Mouse (Mus musculus): Measurements from ENCODE around the gene Sh3kbp1.

The Sh3kbp1 gene

GRCm38 (mm10) chrX:159708076-159708830 is 81.2 kb downstream of the Sh3kbp1 start:
- no peak for TF ChIP-seq GATA4 (IDR thresholded peaks at IDR 0.05; ENCODE audit: insufficient replicate concordance, low read length)

DNA sequence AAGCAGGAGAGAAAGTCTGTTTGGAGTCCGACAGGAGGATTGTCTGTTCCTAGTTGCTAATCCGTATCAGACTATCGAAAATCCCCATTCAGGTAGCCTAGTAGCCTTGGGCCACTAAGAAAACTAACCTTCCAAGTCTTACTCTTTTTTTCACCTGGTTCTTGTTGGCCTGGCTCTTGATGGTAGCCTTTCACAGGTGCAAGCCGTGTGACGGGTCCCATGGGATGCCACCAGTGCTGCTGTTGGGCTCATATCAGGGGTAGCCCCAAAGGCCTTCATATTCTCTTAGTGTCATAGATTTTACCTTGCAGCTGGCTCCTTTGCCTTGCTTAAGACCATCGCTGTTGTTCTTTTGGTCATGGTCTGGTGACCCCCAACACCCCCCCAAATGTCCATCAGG is 82.2 kb downstream of the Sh3kbp1 start:
- TF ChIP-seq GATA4 (IDR thresholded peaks at IDR 0.05; ENCODE audit: insufficient replicate concordance, low read length), result no peak

GRCm38 (mm10) chrX:159711070-159712029 is 84.3 kb downstream of the Sh3kbp1 start:
- no peak for TF ChIP-seq GATA4 (IDR thresholded peaks at IDR 0.05; ENCODE audit: insufficient replicate concordance, low read length)

DNA sequence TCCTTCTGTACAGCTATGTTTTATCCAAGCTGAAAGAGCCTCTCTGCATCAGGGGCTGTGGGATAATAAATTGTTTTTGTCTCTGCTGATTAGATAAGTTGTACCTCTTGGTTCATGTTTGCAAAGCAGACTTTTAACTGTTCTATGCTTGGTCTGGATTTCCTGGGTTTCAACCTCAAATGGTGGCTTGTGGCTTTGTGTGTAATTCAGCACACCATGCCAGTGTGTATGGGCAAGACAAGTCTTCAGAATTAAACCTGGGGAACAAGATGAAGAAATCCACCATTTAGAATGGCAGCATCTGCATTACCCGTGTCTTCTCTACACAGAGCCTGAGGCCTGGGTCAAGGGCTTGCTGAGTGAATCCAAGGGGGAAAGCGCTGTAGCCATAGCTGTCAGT is 86.1 kb downstream of the Sh3kbp1 start:
- TF ChIP-seq GATA4 (IDR thresholded peaks at IDR 0.05; ENCODE audit: insufficient replicate concordance, low read length), result no peak

GRCm38 (mm10) chrX:159721390-159721789 is 94.3 kb downstream of the Sh3kbp1 start:
- no peak for TF ChIP-seq GATA4 (IDR thresholded peaks at IDR 0.05; ENCODE audit: insufficient replicate concordance, low read length)

DNA sequence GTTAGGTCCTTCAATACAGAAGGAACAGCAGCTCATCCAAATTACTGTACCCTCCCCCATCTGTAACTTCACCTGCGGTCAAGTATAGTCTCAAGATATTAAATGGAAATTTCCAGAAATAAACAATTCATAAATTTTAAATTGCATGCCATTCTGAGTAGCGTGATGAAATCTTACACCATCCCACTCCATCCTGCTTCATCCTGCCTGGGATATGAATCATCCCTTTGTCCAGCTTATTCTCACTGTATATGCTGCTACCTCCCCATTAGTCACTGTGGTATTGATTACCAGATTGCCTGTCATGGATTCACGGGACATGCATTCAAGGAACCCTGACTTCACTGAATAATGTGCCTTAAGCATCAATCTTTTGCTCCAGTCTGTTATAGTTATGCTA is 104.3 kb downstream of the Sh3kbp1 start:
- TF ChIP-seq GATA4 (IDR thresholded peaks at IDR 0.05; ENCODE audit: insufficient replicate concordance, low read length), result no peak

DNA sequence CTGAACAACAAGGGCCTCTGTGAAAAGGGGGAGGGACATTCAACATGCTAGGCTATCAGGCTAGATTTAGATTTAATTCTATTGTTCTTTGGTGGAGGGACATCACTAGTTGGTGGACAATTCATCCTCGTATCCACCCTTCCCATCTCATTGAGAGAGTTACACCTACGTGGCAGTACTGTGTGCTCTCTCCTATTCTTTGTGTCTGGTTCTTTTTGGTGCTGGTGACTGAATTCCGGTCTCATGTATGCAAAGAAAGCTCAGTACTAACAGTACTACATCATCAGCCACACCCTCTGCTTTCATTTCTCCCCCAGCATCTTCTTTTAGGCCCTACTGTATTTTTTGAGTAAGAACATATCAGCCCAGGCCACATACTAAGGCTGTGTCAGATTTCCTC is 105.8 kb downstream of the Sh3kbp1 start:
- no peak for TF ChIP-seq GATA4 (IDR thresholded peaks at IDR 0.05; ENCODE audit: insufficient replicate concordance, low read length)

- no peak for TF ChIP-seq GATA4 (IDR thresholded peaks at IDR 0.05; ENCODE audit: insufficient replicate concordance, low read length)
Measured at GRCm38 (mm10) chrX:159733948-159734347, 106.9 kb downstream of the Sh3kbp1 start.

GRCm38 (mm10) chrX:159735513-159736099 is 108.5 kb downstream of the Sh3kbp1 start:
- TF ChIP-seq GATA4 (IDR thresholded peaks at IDR 0.05; ENCODE audit: insufficient replicate concordance, low read length), result no peak

GRCm38 (mm10) chrX:159737344-159737743 is 110.3 kb downstream of the Sh3kbp1 start:
- no peak for TF ChIP-seq GATA4 (IDR thresholded peaks at IDR 0.05; ENCODE audit: insufficient replicate concordance, low read length)

- no peak for TF ChIP-seq GATA4 (IDR thresholded peaks at IDR 0.05; ENCODE audit: insufficient replicate concordance, low read length)
Measured at GRCm38 (mm10) chrX:159744035-159744434, 117.0 kb downstream of the Sh3kbp1 start.

- no peak for TF ChIP-seq GATA4 (IDR thresholded peaks at IDR 0.05; ENCODE audit: insufficient replicate concordance, low read length)
Measured at GRCm38 (mm10) chrX:159744620-159745019, 117.5 kb downstream of the Sh3kbp1 start.

DNA sequence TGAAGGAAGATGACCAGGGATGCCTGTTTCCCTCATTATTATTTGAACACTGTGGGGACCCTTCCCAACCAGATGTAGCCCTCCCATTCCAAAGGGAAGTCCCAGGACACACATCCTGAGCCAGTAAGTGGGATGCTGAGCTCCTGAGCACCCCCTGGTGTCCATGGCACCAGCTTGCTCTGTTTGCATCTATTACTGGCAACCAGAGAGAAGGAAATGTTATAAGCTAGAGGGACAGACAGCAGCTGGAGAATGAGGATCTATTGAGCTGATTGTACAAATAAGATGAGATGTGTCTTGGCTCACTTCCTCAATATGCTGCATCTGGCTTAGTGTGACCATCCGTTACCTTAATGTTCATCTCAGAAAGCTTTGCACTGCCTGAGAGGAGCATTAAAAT is 124.8 kb downstream of the Sh3kbp1 start:
- TF ChIP-seq GATA4 (IDR thresholded peaks at IDR 0.05; ENCODE audit: insufficient replicate concordance, low read length), result no peak

- no peak for TF ChIP-seq GATA4 (IDR thresholded peaks at IDR 0.05; ENCODE audit: insufficient replicate concordance, low read length)
Measured at GRCm38 (mm10) chrX:159756261-159756660, 129.2 kb downstream of the Sh3kbp1 start.

Measured in liver, adult (tissue).